Mouse (Mus musculus) CH12.LX (cell line): ENCODE data around the gene Cnot2. TPM values are rescaled to one million over a fixed set of nuclear protein-coding genes. Genes with fewer than 3 reads are reported as not detected.
A peak's percentile ranks its signal among the peaks of the same experiment; 100 is the strongest.

Experiments
- DNase-seq: peaks from one replicate; pipeline ENCODE4 v3.0.0-alpha.2; 2013; ENCODE audit errors: extremely low read depth
- H3K27ac ChIP-seq: 2 replicates; pipeline ENCODE4 v1.5.1; 2012; ENCODE audit warnings: low read depth, mild to moderate bottlenecking, control low read depth, moderate library complexity; ENCODE audit not compliant: insufficient read depth
- H3K27me3 ChIP-seq: replicated peaks from 2 replicates; pipeline ENCODE3; 2012; ENCODE audit warnings: inconsistent platforms
- H3K36me3 ChIP-seq, 2 experiments: replicated peaks in 1 of 2; 2 replicates each; pipeline versions ENCODE3 to v1.6.1; 2012; ENCODE audit warnings: inconsistent platforms in 1 of 2, low read length in 1 of 2, mild to moderate bottlenecking in 1 of 2, mixed read lengths in 1 of 2, moderate library complexity in 1 of 2; ENCODE audit not compliant: control insufficient read depth in 1 of 2, insufficient read depth in 1 of 2
- H3K4me1 ChIP-seq, 2 experiments: 2 replicates each; pipeline ENCODE4 v1.6.1; 2012; ENCODE audit warnings: inconsistent platforms in 1 of 2, moderate library complexity in 1 of 2; ENCODE audit not compliant: insufficient read depth in 2 of 2, control insufficient read depth in 1 of 2
- H3K4me2 ChIP-seq: 2 replicates; pipeline ENCODE4 v1.6.1; 2012; ENCODE audit warnings: low read depth, mild to moderate bottlenecking, control low read depth; ENCODE audit not compliant: poor library complexity, insufficient read depth, severe bottlenecking
- H3K4me3 ChIP-seq, 3 experiments: fragments of 150-350 bp in 1 of 3; sonication (generic) in 1 of 3; replicated peaks in 1 of 3; 2 replicates each; pipeline versions ENCODE3 to v1.5.1; 2011 to 2012; ENCODE audit warnings: low read depth in 2 of 3, low read length in 2 of 3, mild to moderate bottlenecking in 2 of 3, moderate library complexity in 2 of 3, control low read depth in 1 of 3, improper control_type of control experiment in 1 of 3, inconsistent platforms in 1 of 3, mixed read lengths in 1 of 3; ENCODE audit not compliant: poor library complexity in 1 of 3
- H3K79me2 ChIP-seq: replicated peaks from 2 replicates; pipeline ENCODE4 v1.6.1; 2012; ENCODE audit warnings: mild to moderate bottlenecking, moderate library complexity; ENCODE audit not compliant: control insufficient read depth, poor library complexity, insufficient read depth, severe bottlenecking; ENCODE audit errors: extremely low read depth
- H3K9ac ChIP-seq: 2 replicates; pipeline ENCODE4 v1.6.1; 2012; ENCODE audit warnings: low read depth, mild to moderate bottlenecking, control low read depth, moderate library complexity; ENCODE audit not compliant: insufficient read depth
- H3K9me3 ChIP-seq: replicated peaks from 2 replicates; pipeline ENCODE3; 2012; ENCODE audit warnings: low read length, inconsistent platforms, mixed read lengths
- CTCF ChIP-seq, 2 experiments: IDR thresholded peaks in 1 of 2; conservative IDR thresholded peaks in 1 of 2; 2 replicates each; pipeline ENCODE4 v1.5.1; 2011 to 2012; ENCODE audit warnings: low read depth in 2 of 2, low read length in 2 of 2, improper control_type of control experiment in 1 of 2, inconsistent platforms in 1 of 2, mild to moderate bottlenecking in 1 of 2, moderate library complexity in 1 of 2
- ELF1 ChIP-seq: IDR thresholded peaks from 2 replicates; pipeline ENCODE4 v1.6.1; 2014; ENCODE audit warnings: low read depth, mild to moderate bottlenecking, inconsistent platforms, low read length, improper control_type of control experiment
- EP300 ChIP-seq: IDR thresholded peaks from 2 replicates; pipeline ENCODE4 v1.6.1; 2011; ENCODE audit warnings: low read length, improper control_type of control experiment
- ETS1 ChIP-seq: conservative IDR thresholded peaks from 2 replicates; pipeline ENCODE4 v1.6.1; 2012; ENCODE audit warnings: low read depth, mild to moderate bottlenecking, inconsistent platforms, low read length, improper control_type of control experiment, moderate library complexity
- GABPA ChIP-seq: IDR thresholded peaks from 2 replicates; pipeline ENCODE4 v1.6.1; 2012; ENCODE audit warnings: low read depth, low read length, improper control_type of control experiment, inconsistent platforms; ENCODE audit not compliant: insufficient replicate concordance
- IRF4 ChIP-seq: IDR thresholded peaks from 2 replicates; pipeline ENCODE4 v1.6.1; 2014; ENCODE audit warnings: low read depth, mild to moderate bottlenecking, inconsistent platforms, low read length, improper control_type of control experiment
- MAFK ChIP-seq: IDR thresholded peaks from 2 replicates; pipeline ENCODE4 v1.6.1; 2011; ENCODE audit warnings: low read length, improper control_type of control experiment; ENCODE audit not compliant: insufficient replicate concordance
- MAX ChIP-seq: IDR thresholded peaks from 2 replicates; pipeline ENCODE4 v1.6.1; 2011; ENCODE audit warnings: low read length, improper control_type of control experiment
- MEF2A ChIP-seq: IDR thresholded peaks from 2 replicates; pipeline ENCODE4 v1.6.1; 2014; ENCODE audit warnings: low read depth, mild to moderate bottlenecking, inconsistent platforms, low read length, improper control_type of control experiment, borderline replicate concordance
- MYC ChIP-seq: IDR thresholded peaks from 2 replicates; pipeline ENCODE4 v1.6.1; 2011; ENCODE audit warnings: low read depth, mild to moderate bottlenecking, improper control_type of control experiment, low read length
- NELFE ChIP-seq: IDR thresholded peaks from 2 replicates; pipeline ENCODE4 v1.6.1; 2011; ENCODE audit warnings: low read depth, low read length, improper control_type of control experiment
- NRF1 ChIP-seq: IDR thresholded peaks from 2 replicates; pipeline ENCODE4 v1.6.1; 2014; ENCODE audit warnings: low read depth, mild to moderate bottlenecking, inconsistent platforms, low read length, improper control_type of control experiment, moderate library complexity
- POLR2A ChIP-seq: IDR thresholded peaks from 2 replicates; pipeline ENCODE4 v1.6.1; 2011; ENCODE audit warnings: low read depth, mild to moderate bottlenecking, improper control_type of control experiment, low read length
- SMC3 ChIP-seq: IDR thresholded peaks from 2 replicates; pipeline ENCODE4 v1.6.1; 2011; ENCODE audit warnings: low read depth, low read length, improper control_type of control experiment
- TCF12 ChIP-seq: IDR thresholded peaks from 2 replicates; pipeline ENCODE4 v1.6.1; 2014; ENCODE audit warnings: low read depth, mild to moderate bottlenecking, inconsistent platforms, low read length, improper control_type of control experiment
- USF1 ChIP-seq: IDR thresholded peaks from 2 replicates; pipeline ENCODE4 v1.6.1; 2014; ENCODE audit warnings: low read depth, mild to moderate bottlenecking, inconsistent platforms, low read length, improper control_type of control experiment
- USF2 ChIP-seq: conservative IDR thresholded peaks from 2 replicates; pipeline ENCODE4 v1.6.1; 2011; ENCODE audit warnings: low read depth, low read length, improper control_type of control experiment
- ZKSCAN1 ChIP-seq: IDR thresholded peaks from 2 replicates; pipeline ENCODE4 v1.6.1; 2012; ENCODE audit warnings: low read depth, inconsistent platforms, low read length, improper control_type of control experiment, borderline replicate concordance
- ZNF384 ChIP-seq: IDR thresholded peaks from 2 replicates; pipeline ENCODE4 v1.6.1; 2012; ENCODE audit warnings: low read depth, low read length, improper control_type of control experiment, inconsistent platforms
- dilution Hi-C: fragments of 300-500 bp; cut with MboI; formaldehyde crosslinking; loops from 2 replicates; pipeline ENCODE4 v1.14.3; 2020; ENCODE audit warnings: low sequenced_read_pairs; ENCODE audit not compliant: extremely low pct_unique_long_range_greater_than_20kb, extremely low pct_ligation_motif_present
- in situ Hi-C: fragments of 300-500 bp; cut with MboI; formaldehyde crosslinking; loops from 3 replicates; pipeline ENCODE4 v1.14.3; 2019; ENCODE audit warnings: low sequenced_read_pairs, low pct_ligation_motif_present, low pct_unique_long_range_greater_than_20kb, mixed read lengths
- polyA plus RNA-seq: library from polyadenylated mRNA; unstranded; fragments of >175 nt; gene quantifications from 2 replicates; pipeline ENCODE4 v1.2.1, GENCODE M21; 2012; ENCODE audit warnings: low read depth; ENCODE audit not compliant: insufficient read length
- total RNA-seq, 2 experiments: library from RNA; depleted of rRNA; stranded (reverse); fragments of 300-350 nt in 1 of 2; fragments of >200 nt in 1 of 2; gene quantifications; 2 replicates each; pipeline ENCODE4 v1.2.3; 2012 to 2014

Gene Cnot2
- total and polyA plus RNA-seq, 3 experiments = 69.5 to 150 (median 97.0) TPM

GRCm38 (mm10) chr10:116473759-116474549 is 107.4 kb downstream of the Cnot2 start, which contains the start of gene Kcnmb4:
Kcnmb4 (minus strand) TSS chr10:116473878.
- peaks cover 5 to 34% of the 10 kb centered on the region in 2 experiments; a peak in 3 of 4 replicates for H3K4me1 ChIP-seq
- no peak for DNase-seq
- no peak within 1 kb of the TSS for H3K27ac ChIP-seq
- peak within 1 kb of the TSS; percentile 57 to 68 (median 65) for H3K4me3 ChIP-seq
- H3K9me3 ChIP-seq = peaks cover 6% of the 10 kb centered on the region
- peaks cover 11% of the 10 kb centered on the region for H3K27me3 ChIP-seq
- no peak for TF ChIP-seq NRF1
- TF ChIP-seq ZNF384 = 0 out of 2 replicates have a peak, but pooled peaks have one; percentile 27
- no peak for TF ChIP-seq ETS1
- peak in 1 of 2 experiments; percentile 28; a peak in 2 of 4 replicates for TF ChIP-seq CTCF (conservative IDR thresholded peaks at IDR 0.05 in 1 of 2, IDR thresholded peaks at IDR 0.05 in 1 of 2; ENCODE audit: low read depth in 2 of 2, low read length in 2 of 2)
- dilution Hi-C loops (no loop called here), in situ Hi-C loops (loop anchor here (25.0 kb wide), 2 partner anchors 137 to 363 kb away; no protein-coding TSS in a partner anchor)
- peak within 1 kb of the TSS; percentile 82 for H3K4me2 ChIP-seq
- H3K79me2 ChIP-seq = no peaks in the 10 kb centered on the region
- peak within 1 kb of the TSS; percentile 68 for H3K9ac ChIP-seq
- H3K36me3 ChIP-seq = no peaks in the 10 kb centered on the region

GRCm38 (mm10) chr10:116473071-116473758 is 108.1 kb downstream of the Cnot2 start:
- Histone ChIP-seq H3K9ac (peak overlapping the region; percentile 68), H3K27ac (no peak overlapping the region)
- in situ Hi-C loops = loop anchor here (25.0 kb wide), 2 partner anchors 136 to 364 kb away; no protein-coding TSS in a partner anchor

GRCm38 (mm10) chr10:116472579-116472978 is 108.7 kb downstream of the Cnot2 start:
- dilution Hi-C loops (no loop called here), in situ Hi-C loops (loop anchor here (25.0 kb wide), 2 partner anchors 135 to 365 kb away; no protein-coding TSS in a partner anchor)
- Histone ChIP-seq H3K4me2 (peak overlapping the region; percentile 82), H3K4me3 (peak overlapping the region in 1 of 3 experiments; percentile 68), H3K36me3 (no peaks in the 10 kb centered on the region), H3K79me2 (no peaks in the 10 kb centered on the region), H3K9ac (no peak overlapping the region), H3K27me3 (peaks cover 11% of the 10 kb centered on the region), H3K9me3 (peaks cover 6% of the 10 kb centered on the region), H3K27ac (no peak overlapping the region), H3K4me1 (peaks cover 5 to 30% of the 10 kb centered on the region in 2 experiments; a peak in 3 of 4 replicates)
- TF ChIP-seq EP300 (no peak), ZKSCAN1 (no peak), SMC3 (no peak), NELFE (no peak), MEF2A (no peak), NRF1 (no peak), CTCF (conservative IDR thresholded peaks at IDR 0.05 in 1 of 2, IDR thresholded peaks at IDR 0.05 in 1 of 2; ENCODE audit: low read depth in 2 of 2, low read length in 2 of 2) (no peak)
- DNase-seq = no peak

More at GRCm38 (mm10) chr10:116473071-116473758, 108.1 kb downstream of the Cnot2 start:
- H3K9me3 ChIP-seq = peaks cover 6% of the 10 kb centered on the region
- H3K4me2 ChIP-seq = peak overlapping the region; percentile 82
- no peak for DNase-seq
- dilution Hi-C loops = no loop called here
- H3K4me1 ChIP-seq = peaks cover 5 to 30% of the 10 kb centered on the region in 2 experiments; a peak in 3 of 4 replicates
- H3K27me3 ChIP-seq = peaks cover 11% of the 10 kb centered on the region
- no peaks in the 10 kb centered on the region for H3K79me2 ChIP-seq
- H3K36me3 ChIP-seq = no peaks in the 10 kb centered on the region
- no peak for TF ChIP-seq USF1
- TF ChIP-seq POLR2A = no peak
- TF ChIP-seq ELF1 = no peak
- TF ChIP-seq USF2 = no peak
- no peak for TF ChIP-seq GABPA
- no peak for TF ChIP-seq MYC
- TF ChIP-seq ETS1 = no peak
- TF ChIP-seq NELFE = no peak
- TF ChIP-seq IRF4 = no peak
- no peak; the same call in 1 of the 2 replicates for TF ChIP-seq TCF12
- no peak for TF ChIP-seq MAX
- TF ChIP-seq MAFK = no peak
- TF ChIP-seq, all 38 proteins: peak for 0
- peak overlapping the region; percentile 57 to 68 (median 65) for H3K4me3 ChIP-seq
